Mouse (Mus musculus): ENCODE measurements at regions not wholly inside any gene's neighbourhood (a gene's known extent, or its start where the extent isn't known, plus 50 kb on each side); places are given as distances from the start of the nearest gene placed in this dataset.

GRCm38 (mm10) chr13:35392167-35392566 lies 267.5 kb upstream of the Cdyl start:
- WGBS = 86% methylated on average over 6 of the region's 6 CpGs
- Histone ChIP-seq H3K9me3 (replicated peaks) (no peaks in the 10 kb centered on the region), H3K4me2 (replicated peaks) (no peak overlapping the region), H3K4me1 (no peaks in the 10 kb centered on the region), H3K36me3 (no peaks in the 10 kb centered on the region), H3K4me3 (no peak overlapping the region), H3K27me3 (no peaks in the 10 kb centered on the region), H3K27ac (no peak overlapping the region), H3K9ac (no peak overlapping the region)
- ATAC-seq (ENCODE audit: low FRiP score) = no peak

- Histone ChIP-seq H3K4me3 (no peak overlapping the region), H3K27me3 (no peaks in the 10 kb centered on the region), H3K4me2 (replicated peaks) (no peak overlapping the region), H3K4me1 (no peaks in the 10 kb centered on the region), H3K27ac (no peak overlapping the region), H3K9ac (no peak overlapping the region), H3K36me3 (no peaks in the 10 kb centered on the region), H3K9me3 (replicated peaks) (no peaks in the 10 kb centered on the region)
- no peak for ATAC-seq (ENCODE audit: low FRiP score)
- 68% methylated on average over 4 of the region's 4 CpGs for WGBS
These were observed 264.4 kb upstream of the Cdyl start for GRCm38 (mm10) chr13:35395192-35395591.

DNA sequence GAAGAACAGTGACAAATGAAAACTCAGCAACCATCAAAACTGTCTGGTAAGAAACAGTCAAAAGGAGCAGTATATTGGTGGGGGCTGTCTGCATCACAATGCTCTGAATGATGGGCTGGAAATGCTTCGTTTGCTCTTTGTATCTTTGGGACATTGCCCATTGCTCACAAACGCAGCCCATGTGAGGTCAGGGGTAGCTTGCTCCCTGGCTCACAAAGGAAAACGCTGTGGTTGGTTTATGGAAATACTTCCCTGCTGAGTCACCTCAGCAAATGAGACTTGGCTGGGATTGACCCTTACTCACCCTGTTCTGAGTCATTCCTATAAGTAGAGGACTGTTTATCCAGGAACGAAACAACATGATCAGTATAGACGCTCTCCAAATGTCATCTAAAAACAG lies 264.0 kb upstream of the Cdyl start:
- no peak overlapping the region for H3K4me3 ChIP-seq
- H3K27me3 ChIP-seq = no peaks in the 10 kb centered on the region
- H3K27ac ChIP-seq = no peak overlapping the region
- H3K9ac ChIP-seq = no peak overlapping the region
- no peak for ATAC-seq (ENCODE audit: low FRiP score)
- H3K9me3 ChIP-seq (replicated peaks) = no peaks in the 10 kb centered on the region
- no peaks in the 10 kb centered on the region for H3K4me1 ChIP-seq
- H3K4me2 ChIP-seq (replicated peaks) = no peak overlapping the region
- WGBS = 28% methylated on average over 5 of the region's 5 CpGs
- H3K36me3 ChIP-seq = no peaks in the 10 kb centered on the region

DNA sequence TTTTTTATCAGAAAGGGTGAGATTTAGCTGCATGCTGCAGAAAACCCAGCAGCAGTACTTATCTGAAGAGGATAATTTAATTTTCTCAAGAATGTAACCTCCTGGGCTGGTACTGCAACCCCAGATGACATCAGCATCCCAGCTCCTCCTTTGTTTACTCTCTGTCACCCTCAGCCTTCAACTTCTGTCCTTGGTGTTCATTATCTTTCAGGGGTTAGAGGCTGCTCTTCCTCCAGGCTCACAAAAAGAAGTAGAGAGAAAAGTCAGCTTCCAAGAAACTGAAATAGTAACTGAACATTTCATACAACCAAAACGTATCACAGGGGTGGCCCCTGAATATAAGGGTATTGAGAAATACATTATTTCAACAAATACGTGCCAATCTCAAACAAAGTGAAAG lies 262.5 kb upstream of the Cdyl start:
- no peaks in the 10 kb centered on the region for H3K27me3 ChIP-seq
- no peak overlapping the region for H3K27ac ChIP-seq
- no peak overlapping the region for H3K4me2 ChIP-seq (replicated peaks)
- WGBS = 89% methylated on average over 2 of the region's 2 CpGs
- H3K9ac ChIP-seq = no peak overlapping the region
- H3K4me1 ChIP-seq = no peaks in the 10 kb centered on the region
- ATAC-seq (ENCODE audit: low FRiP score) = no peak
- H3K9me3 ChIP-seq (replicated peaks) = no peaks in the 10 kb centered on the region
- no peak overlapping the region for H3K4me3 ChIP-seq
- H3K36me3 ChIP-seq = no peaks in the 10 kb centered on the region

DNA sequence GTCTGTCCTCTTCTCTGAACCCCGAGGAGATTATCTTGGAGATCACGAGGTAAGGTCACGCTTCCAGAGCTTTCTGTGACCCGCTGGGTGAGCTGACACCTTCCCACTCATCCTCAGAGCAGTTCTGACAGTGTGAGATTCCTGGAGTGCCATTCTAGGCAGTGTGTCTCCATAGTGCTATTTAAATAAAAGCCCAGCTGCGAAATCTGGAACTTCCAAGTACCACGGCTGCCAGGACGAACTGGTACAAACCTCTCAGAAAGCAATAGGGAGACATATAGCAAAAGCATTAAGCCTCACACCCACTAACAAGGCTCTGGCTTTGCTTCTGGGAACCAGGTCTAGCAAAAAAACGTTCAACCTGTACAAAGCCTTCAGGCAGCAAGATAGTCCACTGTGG lies 261.4 kb upstream of the Cdyl start:
- Histone ChIP-seq H3K9ac (no peak overlapping the region), H3K4me1 (no peaks in the 10 kb centered on the region), H3K4me2 (replicated peaks) (no peak overlapping the region), H3K27me3 (no peaks in the 10 kb centered on the region), H3K9me3 (replicated peaks) (no peaks in the 10 kb centered on the region), H3K27ac (no peak overlapping the region), H3K4me3 (no peak overlapping the region), H3K36me3 (no peaks in the 10 kb centered on the region)
- 70% methylated on average over 8 of the region's 8 CpGs for WGBS
- ATAC-seq (ENCODE audit: low FRiP score) = no peak

GRCm38 (mm10) chr13:35402856-35403255 lies 256.8 kb upstream of the Cdyl start:
- Histone ChIP-seq H3K36me3 (no peaks in the 10 kb centered on the region), H3K27ac (no peak overlapping the region), H3K27me3 (no peaks in the 10 kb centered on the region), H3K4me1 (no peaks in the 10 kb centered on the region), H3K9ac (no peak overlapping the region), H3K9me3 (replicated peaks) (no peaks in the 10 kb centered on the region), H3K4me2 (replicated peaks) (no peak overlapping the region), H3K4me3 (no peak overlapping the region)
- 80% methylated on average over 2 of the region's 2 CpGs for WGBS
- ATAC-seq (ENCODE audit: low FRiP score) = no peak

- H3K27me3 ChIP-seq = no peaks in the 10 kb centered on the region
- H3K4me1 ChIP-seq = no peaks in the 10 kb centered on the region
- no peaks in the 10 kb centered on the region for H3K36me3 ChIP-seq
- no peak overlapping the region for H3K27ac ChIP-seq
- no peak overlapping the region for H3K9ac ChIP-seq
- WGBS = 86% methylated on average over 5 of the region's 5 CpGs
- H3K4me2 ChIP-seq (replicated peaks) = no peak overlapping the region
- no peak overlapping the region for H3K4me3 ChIP-seq
- no peak for ATAC-seq (ENCODE audit: low FRiP score)
- H3K9me3 ChIP-seq (replicated peaks) = no peaks in the 10 kb centered on the region
These were observed 255.2 kb upstream of the Cdyl start for GRCm38 (mm10) chr13:35404428-35404827.

DNA sequence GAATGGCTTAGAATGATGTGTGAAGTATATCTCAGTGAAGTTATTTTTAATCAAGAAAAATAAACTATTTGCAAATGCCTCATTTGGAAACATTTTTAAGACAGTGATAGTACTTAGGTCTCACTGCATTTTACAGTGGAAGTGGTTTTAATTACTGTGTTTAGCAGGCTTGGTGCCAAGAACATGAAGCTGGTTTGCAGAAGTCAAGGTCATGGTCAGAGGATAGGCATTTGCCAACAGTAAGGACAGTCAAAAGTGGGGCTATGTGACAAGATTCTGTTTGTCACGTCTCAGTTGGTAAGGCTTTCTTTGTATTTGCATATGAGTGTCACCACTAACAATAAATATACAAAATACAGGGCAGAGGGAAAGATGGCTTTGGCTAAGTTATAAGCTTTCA lies 254.2 kb upstream of the Cdyl start:
- Histone ChIP-seq H3K9ac (no peak overlapping the region), H3K9me3 (replicated peaks) (no peaks in the 10 kb centered on the region), H3K4me3 (no peak overlapping the region), H3K4me2 (replicated peaks) (no peak overlapping the region), H3K4me1 (no peaks in the 10 kb centered on the region), H3K27me3 (no peaks in the 10 kb centered on the region), H3K27ac (no peak overlapping the region), H3K36me3 (no peaks in the 10 kb centered on the region)
- 76% methylated on average over 1 of the region's 1 CpGs for WGBS
- ATAC-seq (ENCODE audit: low FRiP score) = no peak

GRCm38 (mm10) chr13:35417500-35417899 lies 242.1 kb upstream of the Cdyl start:
- H3K4me2 ChIP-seq (replicated peaks) = no peak overlapping the region
- no peaks in the 10 kb centered on the region for H3K36me3 ChIP-seq
- no peak overlapping the region for H3K9ac ChIP-seq
- H3K27me3 ChIP-seq = no peaks in the 10 kb centered on the region
- no peak for ATAC-seq (ENCODE audit: low FRiP score)
- 86% methylated on average over 4 of the region's 4 CpGs for WGBS
- H3K4me3 ChIP-seq = no peak overlapping the region
- H3K9me3 ChIP-seq (replicated peaks) = no peaks in the 10 kb centered on the region
- no peaks in the 10 kb centered on the region for H3K4me1 ChIP-seq
- H3K27ac ChIP-seq = no peak overlapping the region

GRCm38 (mm10) chr13:35420076-35420475 lies 239.6 kb upstream of the Cdyl start:
- Histone ChIP-seq H3K4me1 (no peaks in the 10 kb centered on the region), H3K9me3 (replicated peaks) (no peaks in the 10 kb centered on the region), H3K4me2 (replicated peaks) (no peak overlapping the region), H3K36me3 (no peaks in the 10 kb centered on the region), H3K4me3 (no peak overlapping the region), H3K27me3 (no peaks in the 10 kb centered on the region), H3K27ac (no peak overlapping the region), H3K9ac (no peak overlapping the region)
- ATAC-seq (ENCODE audit: low FRiP score) = no peak
- 82% methylated on average over 3 of the region's 3 CpGs for WGBS

GRCm38 (mm10) chr13:35426061-35426460 lies 233.6 kb upstream of the Cdyl start:
- no peaks in the 10 kb centered on the region for H3K9me3 ChIP-seq (replicated peaks)
- no peak for ATAC-seq (ENCODE audit: low FRiP score)
- 79% methylated on average over 4 of the region's 4 CpGs for WGBS
- H3K36me3 ChIP-seq = no peaks in the 10 kb centered on the region
- H3K4me1 ChIP-seq = no peaks in the 10 kb centered on the region
- H3K4me2 ChIP-seq (replicated peaks) = no peak overlapping the region
- H3K9ac ChIP-seq = no peak overlapping the region
- no peak overlapping the region for H3K27ac ChIP-seq
- no peak overlapping the region for H3K4me3 ChIP-seq
- H3K27me3 ChIP-seq = no peaks in the 10 kb centered on the region

DNA sequence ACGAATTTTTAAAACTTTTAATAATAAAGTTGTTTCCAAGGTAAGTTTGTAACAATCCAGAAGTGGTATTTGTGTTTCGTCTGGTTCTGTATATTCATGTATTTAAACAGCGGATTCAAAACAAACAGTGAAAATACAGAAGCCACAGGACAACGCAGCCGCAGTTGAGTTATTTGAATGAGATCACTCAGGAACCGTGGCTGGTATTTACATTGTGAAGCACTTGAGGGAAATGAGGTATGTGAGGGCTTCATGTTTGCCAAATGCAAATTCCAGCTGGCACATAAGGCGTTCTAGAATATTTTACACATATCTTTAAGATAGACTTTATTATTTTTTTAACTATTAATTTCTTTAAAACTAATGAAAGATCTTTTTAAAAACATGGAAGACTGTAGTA lies 224.5 kb upstream of the Cdyl start:
- 71% methylated on average over 7 of the region's 7 CpGs for WGBS
- no peak for ATAC-seq (ENCODE audit: low FRiP score)

GRCm38 (mm10) chr13:35447661-35448060 lies 212.0 kb upstream of the Cdyl start:
- H3K4me1 ChIP-seq = no peaks in the 10 kb centered on the region
- no peak for ATAC-seq (ENCODE audit: low FRiP score)
- H3K9ac ChIP-seq = no peak overlapping the region
- H3K27me3 ChIP-seq = no peaks in the 10 kb centered on the region
- no peak overlapping the region for H3K4me2 ChIP-seq (replicated peaks)
- no peaks in the 10 kb centered on the region for H3K36me3 ChIP-seq
- no peak overlapping the region for H3K4me3 ChIP-seq
- H3K9me3 ChIP-seq (replicated peaks) = no peaks in the 10 kb centered on the region; the same call in 1 of the 2 replicates
- WGBS = 84% methylated on average over 3 of the region's 3 CpGs
- H3K27ac ChIP-seq = no peak overlapping the region

More for the DNA sequence above, 224.5 kb upstream of the Cdyl start:
- Histone ChIP-seq H3K36me3 (no peaks in the 10 kb centered on the region), H3K4me2 (replicated peaks) (no peak overlapping the region), H3K9me3 (replicated peaks) (no peaks in the 10 kb centered on the region), H3K4me1 (no peaks in the 10 kb centered on the region), H3K27ac (no peak overlapping the region), H3K9ac (no peak overlapping the region), H3K27me3 (no peaks in the 10 kb centered on the region), H3K4me3 (no peak overlapping the region)

DNA sequence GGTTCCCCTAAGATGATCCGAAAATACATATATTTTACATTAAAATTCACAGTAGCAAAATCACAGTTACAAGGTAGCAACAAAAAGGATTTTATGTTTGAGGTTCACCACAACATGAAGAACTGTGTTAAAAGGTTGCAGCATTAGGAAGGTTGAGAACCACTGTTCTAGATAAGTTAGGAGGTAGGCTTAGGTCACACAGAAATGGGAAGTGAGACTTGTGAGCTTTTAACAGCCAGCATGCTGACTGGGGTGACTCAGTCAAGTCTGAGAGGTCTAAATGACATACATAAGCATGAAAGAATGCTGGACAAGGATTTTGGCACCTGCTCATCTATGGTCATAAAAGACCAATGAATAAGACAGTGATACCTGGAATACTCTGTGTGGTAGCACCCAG lies 207.2 kb upstream of the Cdyl start:
- H3K27ac ChIP-seq = no peak overlapping the region
- H3K9me3 ChIP-seq (replicated peaks) = no peaks in the 10 kb centered on the region
- no peaks in the 10 kb centered on the region for H3K27me3 ChIP-seq
- H3K4me2 ChIP-seq (replicated peaks) = no peak overlapping the region
- no peaks in the 10 kb centered on the region for H3K36me3 ChIP-seq
- no peak for ATAC-seq (ENCODE audit: low FRiP score)
- no peak overlapping the region for H3K9ac ChIP-seq
- H3K4me1 ChIP-seq = no peaks in the 10 kb centered on the region
- no peak overlapping the region for H3K4me3 ChIP-seq
- 94% methylated on average over 1 of the region's 1 CpGs for WGBS
